Mouse (Mus musculus) embryo, embryonic 9.5 days (tissue): ENCODE results near the gene Cyp3a13.
"Not testable (repeated sequence)": the region's sequence is repeated elsewhere in the genome, so short reads cannot be mapped to it uniquely, and the experiment has no call there.

Experiments used
- DNase-seq: peaks from one replicate; pipeline ENCODE4 v3.0.0-alpha.2; 2017; ENCODE audit errors: extremely low spot score

Gene Cyp3a13

DNA sequence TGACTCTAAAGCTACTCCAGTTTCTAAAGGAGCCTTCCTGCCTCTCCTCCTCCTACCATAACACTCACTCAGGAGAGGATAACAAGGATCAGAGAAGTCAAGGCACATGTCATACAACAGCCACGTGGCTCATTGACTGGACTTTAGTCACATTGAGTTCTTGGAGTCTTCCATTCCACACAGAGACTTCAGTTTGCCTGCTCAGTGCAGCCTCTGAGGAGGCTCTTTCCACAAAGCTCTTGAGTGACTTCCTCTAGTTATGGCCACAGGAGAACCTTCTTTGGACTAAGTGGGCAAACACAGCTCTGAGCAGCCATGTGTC, 49.1 kb downstream of the Cyp3a13 start:
- not testable (repeated sequence) for DNase-seq

GRCm38 (mm10) chr5:137871644-137872380, 49.6 kb downstream of the Cyp3a13 start, which contains the start of gene Pilrb2:
Gene Pilrb2, minus strand, starts transcription at chr5:137871815.
- DNase-seq: not testable (repeated sequence)

DNA sequence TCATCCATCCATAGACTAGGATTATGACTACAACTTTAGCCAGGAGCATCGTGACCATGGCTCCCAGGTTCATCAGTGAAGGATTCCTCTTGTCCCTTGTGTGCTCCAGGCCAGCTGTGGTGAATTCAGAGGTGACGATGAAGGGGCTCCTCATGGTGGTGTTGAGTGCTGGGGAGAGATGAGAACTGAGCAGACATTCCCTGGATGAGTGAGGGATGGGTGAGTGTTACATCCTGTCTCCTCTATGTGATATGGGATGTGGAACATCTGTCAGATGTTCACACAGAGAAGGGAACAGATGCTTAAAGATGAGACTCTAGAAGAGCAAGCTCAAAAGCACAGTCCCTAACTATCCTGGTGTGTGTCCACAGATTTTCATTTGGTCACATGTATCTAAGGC, 52.8 kb downstream of the Cyp3a13 start:
- not testable (repeated sequence) for DNase-seq

GRCm38 (mm10) chr5:137864008-137864407, 57.4 kb downstream of the Cyp3a13 start:
- DNase-seq: not testable (repeated sequence)

- not testable (repeated sequence) for DNase-seq
These were observed 63.3 kb downstream of the Cyp3a13 start, which contains the start of gene Pilrb1 for GRCm38 (mm10) chr5:137857960-137858710. Gene Pilrb1, minus strand, starts transcription at chr5:137858106.

- DNase-seq: not testable (repeated sequence)
These were observed 64.5 kb downstream of the Cyp3a13 start for GRCm38 (mm10) chr5:137856870-137857269.

GRCm38 (mm10) chr5:137854907-137855306, 66.5 kb downstream of the Cyp3a13 start:
- not testable (repeated sequence) for DNase-seq

- DNase-seq: not testable (repeated sequence)
These were observed 71.1 kb downstream of the Cyp3a13 start for GRCm38 (mm10) chr5:137850313-137850712.
